Mouse (Mus musculus): Measurements from ENCODE around the gene Gm17657. TPM values are rescaled to one million over a fixed set of nuclear protein-coding genes. Genes with fewer than 3 reads are reported as not detected.
"Not testable (repeated sequence)": the region's sequence is repeated elsewhere in the genome, so short reads cannot be mapped to it uniquely, and the experiment has no call there.

Gene Gm17657
- total RNA-seq, 2 experiments from 2014 or later = not detected

- DNase-seq = no peak
Measured at GRCm38 (mm10) chr17:29500802-29501469, 48.5 kb downstream of the Gm17657 start.

GRCm38 (mm10) chr17:29500243-29500740 lies 49.1 kb downstream of the Gm17657 start:
- no peak for DNase-seq

GRCm38 (mm10) chr17:29499511-29499910 lies 49.9 kb downstream of the Gm17657 start:
- DNase-seq = no peak

DNA sequence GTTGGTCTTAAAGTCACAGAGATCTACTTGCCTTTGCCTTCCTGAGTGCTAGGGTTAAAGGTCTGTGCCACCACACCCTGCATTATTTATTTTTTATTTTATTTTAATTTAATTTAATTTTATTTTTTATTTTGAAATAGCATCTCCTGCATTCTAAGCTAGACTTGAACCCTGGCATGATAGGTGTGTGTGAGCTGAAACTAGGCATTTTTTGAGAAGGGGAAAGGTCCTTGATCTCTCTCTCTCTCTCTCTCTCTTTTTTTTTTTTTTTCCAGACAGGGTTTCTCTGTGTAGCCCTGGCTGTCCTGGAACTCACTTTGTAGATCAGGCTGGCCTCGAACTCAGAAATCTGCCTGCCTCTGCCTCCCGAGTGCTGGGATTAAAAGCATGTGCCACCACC lies 50.5 kb downstream of the Gm17657 start:
- DNase-seq = not testable (repeated sequence)

DNA sequence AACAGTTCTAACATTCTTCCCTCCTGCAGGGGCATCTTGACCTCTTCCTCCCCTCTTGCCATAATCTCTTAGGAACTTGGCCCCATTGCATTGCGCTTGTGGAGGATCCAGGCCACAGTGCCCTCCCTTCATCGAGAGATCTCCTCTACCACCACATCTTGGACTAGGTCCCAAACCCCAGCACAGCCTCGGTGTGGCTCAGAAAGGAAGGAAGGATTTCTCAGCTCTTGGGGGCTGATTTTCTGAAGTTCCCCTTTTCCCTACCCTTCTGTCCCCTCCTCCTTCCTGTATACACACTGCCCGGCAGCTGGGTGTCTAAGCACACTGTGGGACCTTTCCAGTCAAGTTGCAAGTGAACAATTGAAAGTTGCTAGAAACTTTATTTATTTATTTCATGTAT lies 51.4 kb downstream of the Gm17657 start:
- no peak for DNase-seq

DNA sequence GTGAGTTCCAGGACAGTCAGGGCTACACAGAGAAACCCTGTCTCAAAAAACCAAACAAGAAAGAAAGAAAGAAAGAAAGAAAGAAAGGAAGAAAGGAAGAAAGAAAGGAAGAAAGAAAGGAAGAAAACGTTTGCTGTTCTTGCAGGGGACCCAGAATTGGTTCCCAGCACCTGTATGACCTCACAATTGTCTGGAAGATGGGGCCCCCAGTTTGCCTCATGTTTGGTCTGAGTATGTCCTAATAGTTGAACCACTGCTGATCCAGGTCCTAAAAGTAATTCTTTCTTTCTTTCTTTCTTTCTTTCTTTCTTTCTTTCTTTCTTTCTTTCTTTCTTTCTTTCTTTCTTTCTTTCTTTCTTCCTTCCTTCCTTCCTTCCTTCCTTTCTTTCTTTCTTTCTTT lies 52.0 kb downstream of the Gm17657 start:
- DNase-seq = not testable (repeated sequence)

DNA sequence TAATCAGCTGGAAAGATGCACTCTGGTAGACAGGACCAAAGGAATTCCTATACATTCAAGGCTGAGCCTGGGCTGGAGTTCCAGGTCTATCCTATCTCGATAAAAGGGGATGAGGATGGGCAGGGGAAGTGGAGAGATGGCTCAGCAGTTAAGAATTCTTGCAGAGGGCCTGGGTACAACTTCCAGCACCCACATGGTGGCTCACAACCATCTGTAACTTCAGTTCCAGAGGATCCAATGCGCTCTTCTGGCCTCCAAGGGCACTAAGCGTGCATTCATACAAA lies 52.4 kb downstream of the Gm17657 start:
- DNase-seq = no peak

DNA sequence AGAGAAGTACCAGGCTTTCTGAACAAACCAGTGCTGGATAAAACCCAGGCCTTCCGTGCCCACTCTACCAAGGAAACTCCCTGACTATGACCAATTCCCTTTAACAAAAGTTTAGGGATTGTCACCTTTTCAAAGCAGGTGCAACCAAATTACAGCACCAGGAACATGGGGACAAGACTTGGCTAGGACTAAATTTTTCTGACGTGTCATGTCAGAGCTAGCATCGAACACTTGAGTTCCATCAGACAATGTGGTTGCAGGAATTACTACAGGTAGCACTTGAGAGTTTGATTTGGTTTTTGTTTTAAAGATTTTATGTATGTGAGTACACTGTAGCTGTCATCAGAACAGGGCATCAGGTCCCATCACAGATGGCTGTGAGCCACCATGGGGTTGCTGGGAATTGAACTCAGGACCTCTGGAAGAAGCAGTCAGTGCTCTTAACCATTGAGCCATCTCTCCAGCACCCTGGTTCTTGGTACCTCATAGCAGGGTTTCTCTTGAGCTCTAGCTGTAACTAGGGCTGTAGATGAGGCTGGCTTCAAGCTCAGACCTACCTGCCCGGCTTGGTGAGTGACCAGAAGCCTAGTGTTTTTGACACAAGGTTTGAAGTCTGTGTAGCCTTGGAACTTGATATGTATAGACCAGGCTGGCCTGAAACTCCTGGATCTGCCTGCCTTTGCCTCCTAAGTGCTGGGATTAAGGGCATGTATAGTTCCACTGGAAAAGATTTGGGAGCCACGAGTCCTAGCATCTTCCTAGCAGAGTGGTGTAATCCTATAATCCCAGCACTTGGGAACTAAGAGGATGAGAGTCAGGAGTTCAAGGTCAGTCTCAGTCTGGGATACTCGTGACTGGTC lies 53.0 kb downstream of the Gm17657 start:
- DNase-seq = no peak

- DNase-seq = no peak
Measured at GRCm38 (mm10) chr17:29494732-29495076, 54.7 kb downstream of the Gm17657 start.

GRCm38 (mm10) chr17:29494062-29494731 lies 55.2 kb downstream of the Gm17657 start:
- DNase-seq = no peak

- no peak for DNase-seq
Measured at GRCm38 (mm10) chr17:29493461-29493980, 55.9 kb downstream of the Gm17657 start.

- peak; percentile 74 for DNase-seq
Measured at GRCm38 (mm10) chr17:29492269-29493191, 56.9 kb downstream of the Gm17657 start.

GRCm38 (mm10) chr17:29491591-29492268 lies 57.7 kb downstream of the Gm17657 start:
- DNase-seq = peak; percentile 84

DNA sequence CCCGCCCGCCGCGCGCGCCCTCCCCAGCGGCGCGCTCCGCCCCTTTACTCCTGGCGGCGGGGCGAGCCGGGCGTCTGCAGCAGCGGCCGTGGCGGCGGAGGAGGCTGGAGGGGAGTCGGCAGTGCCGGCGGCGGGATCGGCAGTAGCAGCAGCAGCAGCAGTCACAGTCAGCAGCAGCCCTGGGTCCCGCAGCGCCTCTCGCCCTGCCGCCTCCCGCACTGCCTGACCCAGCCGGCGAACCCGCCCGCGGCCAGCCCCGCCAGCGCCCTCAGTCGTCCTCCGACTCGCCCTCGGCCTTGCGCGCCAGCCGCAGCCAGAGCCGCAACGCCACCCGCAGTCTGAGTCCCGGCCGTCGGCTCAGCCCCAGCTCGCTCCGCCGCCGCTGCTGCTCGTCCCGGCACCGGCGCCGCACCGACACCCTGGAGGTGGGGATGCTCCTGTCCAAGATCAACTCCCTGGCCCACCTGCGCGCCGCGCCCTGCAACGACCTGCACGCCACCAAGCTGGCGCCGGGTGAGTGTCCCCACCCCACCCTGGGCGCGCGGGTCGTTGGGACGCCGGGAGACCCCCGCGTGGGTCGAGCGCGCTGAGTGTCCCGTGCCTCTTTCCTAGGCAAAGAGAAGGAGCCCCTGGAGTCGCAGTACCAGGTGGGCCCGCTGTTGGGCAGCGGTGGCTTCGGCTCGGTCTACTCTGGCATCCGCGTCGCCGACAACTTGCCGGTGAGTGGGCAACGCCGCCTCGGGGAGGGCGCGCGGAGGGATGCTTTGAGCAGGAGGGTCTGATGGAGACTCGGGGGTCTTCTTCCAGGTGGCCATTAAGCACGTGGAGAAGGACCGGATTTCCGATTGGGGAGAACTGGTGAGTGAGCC lies 58.5 kb downstream of the Gm17657 start, which contains the start of gene Pim1:
Gene Pim1, plus strand, starts transcription at position 41 of the 869 bp plus-strand sequence.
- peak; percentile 64 for DNase-seq

GRCm38 (mm10) chr17:29489971-29490712 lies 59.3 kb downstream of the Gm17657 start:
- DNase-seq = peak; percentile 100

- DNase-seq = peak; percentile 70
Measured at GRCm38 (mm10) chr17:29488978-29489970, 60.2 kb downstream of the Gm17657 start.

DNA sequence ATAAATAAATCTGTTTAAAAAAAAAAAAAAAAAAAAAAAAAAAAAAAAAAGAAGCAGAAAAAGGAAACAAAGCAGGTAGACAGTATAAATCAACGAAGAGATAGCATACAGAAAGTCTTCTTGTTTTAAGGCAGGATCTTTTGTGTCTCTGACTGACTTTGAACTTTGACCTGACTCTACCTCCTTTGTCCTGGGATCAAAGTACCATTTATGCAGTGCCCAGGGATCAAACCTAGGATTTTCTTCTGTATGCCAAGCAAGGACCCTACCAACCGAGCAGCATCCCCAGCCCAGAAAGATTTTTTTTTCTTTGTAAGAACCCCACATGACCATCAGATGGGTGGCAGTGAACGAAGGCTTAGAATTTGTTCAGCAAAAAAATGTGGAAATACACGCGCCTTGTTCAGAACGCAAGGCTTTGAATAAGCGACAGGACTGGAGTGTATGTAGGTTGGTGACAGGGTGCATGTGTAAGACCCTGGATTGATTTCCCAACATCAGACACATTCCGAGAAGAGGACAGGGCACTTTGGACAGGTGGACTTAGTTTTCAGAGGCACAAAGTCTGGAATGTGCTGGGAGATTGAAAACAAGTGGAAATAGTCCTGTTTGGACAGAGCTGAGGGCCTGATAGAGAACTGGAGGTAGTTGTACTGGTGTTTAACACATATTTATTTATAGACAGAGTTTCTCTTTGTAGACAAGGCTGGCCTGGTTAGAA lies 61.0 kb downstream of the Gm17657 start:
- no peak for DNase-seq

All from adrenal gland, postnatal 10 days (tissue).